Mouse (Mus musculus): ENCODE data around the gene Lmo1. TPM values are rescaled to one million over a fixed set of nuclear protein-coding genes. Genes with fewer than 3 reads are reported as not detected.

Lmo1 gene
- polyA plus RNA-seq, 1 experiment = 0.89 TPM

- TF ChIP-seq POLR2A (IDR thresholded peaks at IDR 0.05; ENCODE audit: low read depth, low read length) (no peak), CTCF (IDR thresholded peaks at IDR 0.05; ENCODE audit: extremely low read depth, insufficient read depth, insufficient read length, insufficient replicate concordance) (no peak)
- Histone ChIP-seq H3K27me3 (ENCODE audit: control insufficient read depth, insufficient read depth, low read length) (no peaks in the 10 kb centered on the region), H3K4me1 (ENCODE audit: control insufficient read depth, insufficient read depth, insufficient read length) (no peaks in the 10 kb centered on the region), H3K36me3 (ENCODE audit: control insufficient read depth, insufficient read depth, low read length) (no peaks in the 10 kb centered on the region), H3K4me3 (ENCODE audit: extremely low read depth, insufficient read depth, insufficient read length) (no peak overlapping the region), H3K27ac (ENCODE audit: insufficient read depth, low read length) (no peak overlapping the region)
- DNase-seq (ENCODE audit: low read depth in 1 of 2, low spot score in 2 of 2) = no peak
- 83% methylated on average over 6 of the region's 6 CpGs for WGBS
Observed at GRCm38 (mm10) chr7:109195982-109196381, 21.0 kb upstream of the Lmo1 start.

GRCm38 (mm10) chr7:109194850-109195249 lies 19.8 kb upstream of the Lmo1 start:
- TF ChIP-seq POLR2A (IDR thresholded peaks at IDR 0.05; ENCODE audit: low read depth, low read length) (no peak), CTCF (IDR thresholded peaks at IDR 0.05; ENCODE audit: extremely low read depth, insufficient read depth, insufficient read length, insufficient replicate concordance) (no peak)
- Histone ChIP-seq H3K27ac (ENCODE audit: insufficient read depth, low read length) (no peak overlapping the region), H3K27me3 (ENCODE audit: control insufficient read depth, insufficient read depth, low read length) (no peaks in the 10 kb centered on the region), H3K36me3 (ENCODE audit: control insufficient read depth, insufficient read depth, low read length) (no peaks in the 10 kb centered on the region), H3K4me1 (ENCODE audit: control insufficient read depth, insufficient read depth, insufficient read length) (no peaks in the 10 kb centered on the region), H3K4me3 (ENCODE audit: extremely low read depth, insufficient read depth, insufficient read length) (no peak overlapping the region)
- no peak for DNase-seq (ENCODE audit: low read depth in 1 of 2, low spot score in 2 of 2)
- WGBS = 79% methylated on average over 1 of the region's 1 CpGs

- TF ChIP-seq CTCF (IDR thresholded peaks at IDR 0.05; ENCODE audit: extremely low read depth, insufficient read depth, insufficient read length, insufficient replicate concordance) (no peak), POLR2A (IDR thresholded peaks at IDR 0.05; ENCODE audit: low read depth, low read length) (no peak)
- 88% methylated on average over 6 of the region's 6 CpGs for WGBS
- Histone ChIP-seq H3K36me3 (ENCODE audit: control insufficient read depth, insufficient read depth, low read length) (no peaks in the 10 kb centered on the region), H3K27ac (ENCODE audit: insufficient read depth, low read length) (no peak overlapping the region), H3K4me1 (ENCODE audit: control insufficient read depth, insufficient read depth, insufficient read length) (no peaks in the 10 kb centered on the region), H3K27me3 (ENCODE audit: control insufficient read depth, insufficient read depth, low read length) (no peaks in the 10 kb centered on the region), H3K4me3 (ENCODE audit: extremely low read depth, insufficient read depth, insufficient read length) (no peak overlapping the region)
- DNase-seq (ENCODE audit: low read depth in 1 of 2, low spot score in 2 of 2) = no peak
Observed at GRCm38 (mm10) chr7:109187244-109188035, 12.4 kb upstream of the Lmo1 start.

DNA sequence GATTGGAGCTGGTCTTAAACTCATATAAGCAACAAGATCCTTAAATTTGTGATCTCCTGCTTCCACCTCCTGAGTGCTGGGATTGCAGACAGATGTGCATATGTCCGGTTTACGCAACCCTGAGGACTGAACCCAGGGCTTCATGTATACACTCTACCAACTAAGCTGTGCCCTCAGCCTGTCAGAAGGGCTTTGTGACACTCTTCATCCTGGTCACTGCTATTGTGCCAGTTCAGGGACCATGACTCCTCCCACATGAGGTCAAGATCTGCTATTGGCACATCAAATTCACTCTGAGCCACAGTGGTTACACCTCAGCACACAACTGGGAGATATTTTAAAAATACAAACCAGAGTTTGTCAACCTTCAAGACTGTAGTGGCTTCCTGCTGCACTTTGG lies 11.0 kb upstream of the Lmo1 start:
- Histone ChIP-seq H3K27me3 (ENCODE audit: control insufficient read depth, insufficient read depth, low read length) (no peaks in the 10 kb centered on the region), H3K36me3 (ENCODE audit: control insufficient read depth, insufficient read depth, low read length) (no peaks in the 10 kb centered on the region), H3K4me3 (ENCODE audit: extremely low read depth, insufficient read depth, insufficient read length) (no peak overlapping the region), H3K4me1 (ENCODE audit: control insufficient read depth, insufficient read depth, insufficient read length) (no peaks in the 10 kb centered on the region), H3K27ac (ENCODE audit: insufficient read depth, low read length) (no peak overlapping the region)
- TF ChIP-seq POLR2A (IDR thresholded peaks at IDR 0.05; ENCODE audit: low read depth, low read length) (no peak), CTCF (IDR thresholded peaks at IDR 0.05; ENCODE audit: extremely low read depth, insufficient read depth, insufficient read length, insufficient replicate concordance) (no peak)
- 97% methylated on average over 2 of the region's 2 CpGs for WGBS
- no peak for DNase-seq (ENCODE audit: low read depth in 1 of 2, low spot score in 2 of 2)

GRCm38 (mm10) chr7:109185564-109185963 lies 10.6 kb upstream of the Lmo1 start:
- no peak for DNase-seq (ENCODE audit: low read depth in 1 of 2, low spot score in 2 of 2)
- WGBS = 85% methylated on average over 5 of the region's 5 CpGs
- no peak overlapping the region for H3K27ac ChIP-seq (ENCODE audit: insufficient read depth, low read length)
- H3K4me3 ChIP-seq (ENCODE audit: extremely low read depth, insufficient read depth, insufficient read length) = no peak overlapping the region
- H3K27me3 ChIP-seq (ENCODE audit: control insufficient read depth, insufficient read depth, low read length) = no peaks in the 10 kb centered on the region
- H3K4me1 ChIP-seq (ENCODE audit: control insufficient read depth, insufficient read depth, insufficient read length) = no peaks in the 10 kb centered on the region
- TF ChIP-seq CTCF (IDR thresholded peaks at IDR 0.05; ENCODE audit: extremely low read depth, insufficient read depth, insufficient read length, insufficient replicate concordance) (no peak), POLR2A (IDR thresholded peaks at IDR 0.05; ENCODE audit: low read depth, low read length) (no peak)
- no peaks in the 10 kb centered on the region for H3K36me3 ChIP-seq (ENCODE audit: control insufficient read depth, insufficient read depth, low read length)

DNA sequence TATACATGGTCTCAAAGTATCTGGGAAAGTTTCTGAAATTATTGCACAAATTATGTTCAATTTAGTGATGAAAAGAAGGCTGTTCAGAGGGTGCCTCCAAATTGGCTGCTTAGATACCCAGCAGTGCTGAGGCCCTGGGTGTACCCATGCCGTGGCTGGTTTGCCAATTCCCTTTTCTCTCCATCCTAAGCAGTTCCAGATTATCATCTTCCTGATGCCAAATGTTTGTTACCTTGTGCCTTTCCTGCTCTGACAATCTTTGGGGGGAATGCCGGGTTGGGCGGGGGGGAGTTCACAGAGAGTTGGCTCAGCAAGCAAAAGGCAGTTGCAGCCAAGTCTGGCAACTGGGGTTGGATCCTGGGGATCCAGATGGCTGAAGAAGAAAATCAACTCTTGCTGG lies 1.7 kb upstream of the Lmo1 start:
- TF ChIP-seq POLR2A (IDR thresholded peaks at IDR 0.05; ENCODE audit: low read depth, low read length) (no peak), CTCF (IDR thresholded peaks at IDR 0.05; ENCODE audit: extremely low read depth, insufficient read depth, insufficient read length, insufficient replicate concordance) (no peak)
- H3K4me3 ChIP-seq (ENCODE audit: extremely low read depth, insufficient read depth, insufficient read length) = no peak overlapping the region
- WGBS = 84% methylated on average over 3 of the region's 3 CpGs
- no peak overlapping the region for H3K27ac ChIP-seq (ENCODE audit: insufficient read depth, low read length)
- no peaks in the 10 kb centered on the region for H3K36me3 ChIP-seq (ENCODE audit: control insufficient read depth, insufficient read depth, low read length)
- DNase-seq (ENCODE audit: low read depth in 1 of 2, low spot score in 2 of 2) = no peak
- H3K27me3 ChIP-seq (ENCODE audit: control insufficient read depth, insufficient read depth, low read length) = peaks cover 7% of the 10 kb centered on the region
- H3K4me1 ChIP-seq (ENCODE audit: control insufficient read depth, insufficient read depth, insufficient read length) = no peaks in the 10 kb centered on the region
